Mouse (Mus musculus) liver (tissue): ENCODE measurements around the gene Olah.
"Not testable (repeated sequence)": the region's sequence is repeated elsewhere in the genome, so short reads cannot be mapped to it uniquely, and the experiment has no call there.

Experiments used
- DNase-seq: peaks from one replicate; pipeline ENCODE4 v3.0.0-alpha.2; 2020; ENCODE audit warnings: mixed read lengths

The Olah gene

DNA sequence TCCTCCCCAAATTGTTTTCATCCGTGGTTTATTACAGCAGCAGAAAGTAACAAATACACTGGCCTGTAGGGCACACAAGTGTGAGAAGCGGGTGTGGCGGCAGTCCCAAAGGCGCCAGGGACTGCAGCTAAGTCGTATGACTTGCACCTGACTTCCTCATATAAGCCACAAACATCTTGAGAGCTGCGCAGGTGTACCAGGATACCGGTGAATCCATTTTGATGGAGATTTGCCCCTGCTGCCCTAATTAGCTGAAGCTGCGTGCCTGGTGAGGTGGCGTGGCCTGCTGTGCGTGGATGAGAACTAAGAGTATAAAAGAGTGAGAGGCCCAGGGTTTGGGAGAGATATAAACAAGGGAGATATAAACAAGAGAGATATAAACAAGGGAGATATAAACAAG lies at the start of gene Olah:
Olah (minus strand) TSS at position 101 of the 400 bp plus-strand sequence.
- not testable (repeated sequence) for DNase-seq

DNA sequence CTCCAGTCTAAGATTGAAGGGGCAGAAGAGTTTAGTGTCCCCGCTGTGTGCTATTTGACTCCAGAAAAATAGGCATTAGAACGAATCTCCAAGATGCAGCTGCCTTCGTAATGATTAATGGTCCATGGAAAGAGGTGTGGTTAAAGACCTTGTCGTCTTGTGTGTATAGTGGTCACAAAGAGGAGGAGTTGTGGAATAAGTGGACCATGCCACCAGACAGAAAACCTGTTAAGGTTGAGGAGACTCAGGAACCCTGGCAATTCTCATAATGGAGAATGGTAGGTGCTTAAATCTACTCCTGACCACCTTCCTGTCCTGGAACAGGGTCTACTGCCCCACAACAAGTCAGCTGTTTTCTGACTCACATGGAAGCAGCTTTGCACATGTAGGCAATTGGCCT lies 49.0 kb upstream of the Olah start:
- no peak for DNase-seq

DNA sequence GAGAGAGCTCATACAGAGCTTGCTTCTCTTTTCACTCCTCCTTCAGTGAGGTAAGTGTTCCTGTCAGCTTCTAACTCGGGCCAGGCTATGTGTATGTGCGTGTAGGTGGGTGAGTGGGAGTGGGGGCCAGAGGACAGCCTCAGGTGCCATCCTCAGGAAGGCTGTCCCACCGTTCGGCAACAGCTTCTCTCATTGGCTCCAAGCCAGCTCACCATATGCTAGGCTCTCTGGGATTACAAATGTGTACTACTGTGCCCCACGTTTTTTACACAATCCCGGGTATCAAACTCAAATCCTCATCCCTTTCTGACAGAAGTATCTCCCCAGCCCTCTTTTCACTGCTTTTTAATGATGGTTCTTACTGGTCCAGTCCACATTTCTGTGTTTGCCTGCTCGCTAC lies 47.2 kb upstream of the Olah start:
- no peak for DNase-seq

DNA sequence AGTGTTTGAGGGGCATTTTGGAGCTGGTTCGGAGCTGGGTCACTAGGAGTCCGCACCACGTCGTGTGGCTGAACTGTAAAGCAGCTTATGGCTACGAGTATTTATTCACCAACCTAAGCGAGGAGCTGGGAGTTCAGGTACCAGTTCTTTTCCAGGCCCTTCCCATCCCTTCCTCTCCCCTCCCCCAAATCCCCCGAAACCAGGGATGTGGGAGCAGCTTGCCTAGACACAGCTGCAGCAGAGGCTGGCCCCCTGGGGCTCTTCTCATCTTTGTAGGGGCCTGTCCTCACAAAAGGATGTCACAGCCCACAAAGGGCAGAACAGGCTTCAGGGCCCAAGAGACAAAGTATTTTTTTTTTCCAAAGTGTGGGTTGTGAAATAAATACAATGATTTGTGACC lies 40.9 kb upstream of the Olah start:
- no peak for DNase-seq

DNA sequence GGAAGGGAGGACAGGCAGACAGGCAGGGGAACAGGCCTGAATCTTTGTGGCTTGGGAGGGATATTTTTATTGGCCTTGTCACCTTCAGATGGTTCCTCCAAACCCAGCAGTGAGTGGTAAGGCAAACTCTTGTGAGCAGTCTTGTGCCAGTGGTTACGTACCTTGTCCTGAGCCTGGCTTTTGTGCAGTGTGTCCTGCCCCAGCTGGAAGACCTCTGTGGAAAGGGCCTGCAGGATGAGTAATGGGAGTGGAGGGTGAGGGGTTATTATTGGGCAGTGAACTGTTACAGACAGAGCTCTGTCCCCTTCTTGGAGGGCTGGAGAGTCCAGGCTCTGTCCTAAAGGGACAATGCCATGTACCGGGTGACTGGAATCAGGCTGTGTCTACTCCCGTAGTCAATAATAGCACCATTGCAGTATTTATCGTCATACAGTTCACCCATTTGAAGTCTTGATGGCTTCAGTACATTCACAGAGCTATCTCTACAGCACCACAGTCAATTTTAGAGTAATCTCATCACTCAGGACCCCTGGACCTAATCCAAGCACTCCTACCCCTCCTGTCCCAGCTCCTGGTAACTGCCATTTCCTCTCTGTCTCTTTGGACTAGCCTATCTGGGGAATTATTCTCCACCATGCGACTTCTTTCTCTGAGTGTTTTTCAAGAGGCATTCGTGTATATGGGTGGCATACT lies 38.5 kb upstream of the Olah start:
- no peak for DNase-seq

DNA sequence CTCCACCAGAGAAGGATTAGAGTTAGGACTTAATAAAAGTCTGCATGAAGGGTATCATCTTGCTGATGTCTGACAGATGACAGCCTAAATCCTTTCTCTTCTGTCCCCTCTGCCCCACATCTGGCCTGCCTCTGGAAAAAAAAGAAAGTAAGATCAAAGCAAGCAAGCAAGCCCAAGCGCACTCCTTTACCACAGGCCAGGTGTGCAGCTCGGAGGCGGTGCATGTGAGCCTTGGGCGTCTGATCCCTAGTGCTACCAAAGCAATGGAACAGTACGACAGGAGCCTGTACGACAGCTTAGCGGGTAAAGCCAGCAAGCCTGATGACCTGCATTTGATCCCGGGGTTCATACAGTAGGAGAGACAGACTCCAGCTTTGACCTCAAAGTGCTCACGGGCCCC lies 33.9 kb upstream of the Olah start:
- no peak for DNase-seq

DNA sequence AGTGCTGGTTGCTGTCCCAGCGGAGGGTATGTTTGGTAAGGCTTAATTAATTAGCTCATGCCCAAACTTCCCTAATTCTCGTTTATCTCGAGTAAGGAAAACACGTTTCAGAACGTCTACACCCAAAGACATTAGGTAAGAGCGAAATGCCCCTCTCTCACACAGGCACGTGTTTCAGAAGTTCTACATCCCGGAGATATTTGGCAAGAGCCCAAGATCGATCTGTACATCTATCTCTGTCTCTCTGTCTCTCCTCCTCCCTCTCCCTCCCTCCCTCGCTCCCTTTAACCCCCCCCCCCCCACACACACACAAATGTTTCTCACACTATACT lies 27.5 kb upstream of the Olah start:
- no peak for DNase-seq

DNA sequence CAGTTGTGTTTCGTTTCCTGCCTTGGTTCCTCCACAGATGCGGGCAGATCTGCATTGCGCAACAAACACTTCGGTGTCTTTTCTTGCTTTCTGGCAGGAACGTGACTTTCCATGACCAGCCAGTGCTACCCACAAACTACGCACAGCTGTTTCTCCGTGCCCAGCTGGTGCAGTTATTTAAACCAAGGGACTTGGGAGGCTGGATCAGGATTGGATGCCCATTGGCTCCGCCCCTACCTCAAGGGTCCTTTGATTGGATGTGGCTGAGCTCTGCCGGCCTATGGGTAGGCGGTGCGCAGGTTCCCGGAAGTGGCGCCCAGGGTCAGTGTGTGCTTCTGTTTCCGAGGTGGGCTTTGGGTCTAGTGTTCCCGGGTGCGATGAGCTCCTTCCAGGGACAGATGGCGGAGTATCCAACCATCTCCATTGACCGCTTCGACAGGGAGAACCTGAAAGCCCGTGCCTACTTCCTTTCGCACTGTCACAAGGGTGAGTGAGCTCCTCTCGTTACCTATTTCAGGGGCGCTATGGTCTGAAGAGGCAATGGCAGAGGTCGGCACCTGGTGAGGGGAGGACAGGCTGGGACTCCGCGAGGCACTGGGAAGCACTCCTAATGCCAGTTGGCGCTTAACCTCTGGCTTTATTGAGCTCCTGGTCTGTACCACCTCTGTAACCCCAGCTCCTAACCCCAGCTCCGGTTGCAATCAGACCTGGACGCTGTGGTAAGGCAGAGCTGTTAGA lies 27.0 kb upstream of the Olah start, which contains the start of gene Dclre1c:
Dclre1c (plus strand) TSS at position 291 of the 738 bp plus-strand sequence.
- DNase-seq = peak; percentile 93

DNA sequence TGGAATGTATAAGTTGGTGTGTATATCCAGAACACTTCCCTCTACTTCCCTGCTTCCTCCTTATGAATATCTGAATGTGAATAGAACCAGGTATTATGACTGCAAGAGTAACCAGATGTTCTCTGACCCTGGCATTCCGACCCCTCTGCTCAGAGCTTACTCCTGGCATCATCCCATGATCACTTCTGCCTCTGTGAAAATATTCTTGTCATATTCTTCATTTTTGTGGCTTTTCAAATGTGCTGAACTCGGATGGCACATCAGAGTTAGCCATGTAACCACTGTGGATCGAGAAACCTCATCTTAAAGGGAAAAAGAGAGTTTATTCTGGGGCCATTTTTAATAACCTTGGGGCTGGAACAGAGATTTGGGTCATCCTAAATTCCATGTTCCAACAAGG lies 25.5 kb upstream of the Olah start, which contains the start of gene Meig1:
Meig1 (minus strand) TSS at position 101 of the 400 bp plus-strand sequence.
- no peak for DNase-seq

DNA sequence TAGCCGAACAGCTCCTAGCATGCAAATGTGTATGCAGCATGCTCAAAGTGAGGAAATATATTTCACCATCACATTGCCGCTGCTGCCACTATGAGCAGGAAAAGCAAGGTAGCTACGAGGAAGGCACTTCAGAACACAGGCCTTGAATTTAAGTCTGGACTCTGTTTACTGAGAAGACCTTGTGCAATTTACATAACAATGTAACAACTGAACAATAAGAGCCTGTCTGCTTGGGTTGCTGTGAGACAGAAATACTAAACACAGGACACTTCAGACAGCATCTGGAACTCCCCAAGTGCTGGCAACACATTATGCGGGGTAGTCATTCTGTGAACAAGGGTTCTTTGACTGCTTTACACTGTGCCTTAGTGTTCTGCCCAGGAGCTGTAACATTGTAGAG lies 23.1 kb upstream of the Olah start:
- no peak for DNase-seq

DNA sequence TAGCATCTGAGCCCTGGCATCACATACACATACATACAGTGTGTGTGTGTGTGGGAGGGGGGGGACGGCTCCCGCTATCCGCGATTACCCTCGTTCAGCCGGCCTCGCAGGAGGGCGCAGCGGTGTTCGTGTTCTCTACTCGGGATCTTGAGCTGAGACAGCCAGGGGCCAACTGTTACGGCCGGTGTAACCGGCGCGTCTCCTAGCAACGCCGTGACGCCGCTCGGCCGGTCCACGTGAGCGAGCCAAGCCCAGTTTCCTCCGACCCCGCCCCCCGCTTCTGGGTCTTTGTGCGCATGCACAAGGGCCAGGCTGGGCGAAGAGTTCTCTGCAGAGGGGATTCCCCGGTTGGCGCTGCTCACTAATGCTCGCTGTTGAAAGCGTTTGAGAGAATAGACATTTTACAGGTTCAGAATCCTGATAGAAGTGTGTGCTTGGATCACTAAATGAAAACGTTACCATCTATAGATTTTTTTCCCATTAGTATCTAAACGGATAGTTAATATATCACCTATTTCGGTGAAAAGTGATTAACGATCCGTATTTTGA lies 21.9 kb upstream of the Olah start:
- peak; percentile 93 for DNase-seq

DNA sequence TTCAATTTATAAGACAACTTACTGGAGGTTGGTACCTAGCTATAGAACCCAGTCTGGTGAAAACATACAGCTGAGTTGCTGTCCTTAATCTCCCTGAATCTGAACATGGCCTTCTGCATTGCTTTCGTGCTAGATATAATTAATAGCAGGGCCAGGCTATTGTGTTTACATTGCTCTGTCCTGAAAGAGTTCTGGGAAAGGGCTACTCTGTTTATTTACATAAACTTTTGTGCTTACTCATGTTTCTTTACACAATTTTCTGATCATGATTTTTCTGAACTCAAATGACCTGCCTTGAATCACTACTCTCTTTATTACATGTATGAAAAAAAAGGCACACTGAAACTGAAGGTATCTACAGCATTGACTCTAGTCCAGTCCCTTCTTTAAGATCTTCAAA lies 18.7 kb upstream of the Olah start:
- DNase-seq = no peak

DNA sequence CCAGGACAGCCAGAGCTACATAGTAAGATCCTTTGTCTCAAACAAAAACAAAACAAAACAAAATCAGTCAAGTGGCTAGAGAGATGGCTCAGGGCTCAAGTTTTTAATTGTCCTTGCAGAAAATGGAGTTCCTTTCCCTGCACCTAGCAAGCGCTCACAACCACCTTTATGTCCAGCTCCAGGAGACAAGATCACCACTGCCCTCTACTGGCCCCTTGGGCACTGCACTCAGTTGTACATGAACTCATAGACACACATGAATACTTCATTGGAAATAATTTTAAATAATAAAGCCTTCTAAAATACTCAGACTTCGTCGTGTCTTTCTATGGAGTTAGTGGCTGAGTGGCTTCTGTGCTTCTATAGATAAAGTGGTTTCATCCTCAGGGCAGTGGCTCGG lies 17.2 kb upstream of the Olah start:
- peak; percentile 73 for DNase-seq

DNA sequence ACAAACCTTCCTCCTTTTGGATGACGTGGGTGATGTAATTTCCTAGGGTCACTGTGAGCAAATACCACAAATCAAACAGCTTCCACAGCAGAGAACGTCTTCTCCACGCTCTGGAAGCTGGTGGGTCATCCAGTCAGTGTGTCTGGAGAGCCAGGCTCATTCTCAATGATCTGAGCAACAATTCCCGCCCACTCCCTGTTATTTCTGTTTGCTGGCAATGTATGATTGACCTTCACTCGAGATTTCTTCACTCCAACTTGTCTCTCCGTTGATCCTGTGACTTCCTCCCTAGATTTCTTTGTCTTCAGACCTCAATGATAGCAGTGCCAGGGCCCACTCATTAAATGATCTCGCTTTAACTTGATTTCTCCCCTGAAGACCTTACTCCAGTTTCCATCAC lies 10.7 kb upstream of the Olah start:
- no peak for DNase-seq

DNA sequence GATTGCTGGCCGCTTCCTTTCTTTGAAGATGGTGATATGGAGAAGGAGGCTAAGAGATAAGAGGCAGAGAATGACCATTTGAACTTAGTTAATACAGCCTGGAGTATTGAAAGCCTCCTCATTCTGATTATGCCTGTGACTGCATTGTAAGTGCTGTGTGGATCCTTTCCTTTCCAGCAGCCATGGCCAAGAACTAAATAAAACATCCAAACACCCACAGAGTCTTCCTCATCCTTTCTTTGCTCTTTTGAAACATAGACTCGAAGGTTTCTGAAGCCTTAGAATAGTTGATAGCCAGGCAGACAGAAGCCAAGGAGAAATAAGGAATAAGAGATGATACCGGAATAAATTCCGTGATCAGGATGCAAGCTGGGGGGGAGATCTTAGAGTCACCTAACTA lies 9.0 kb upstream of the Olah start:
- DNase-seq = no peak

DNA sequence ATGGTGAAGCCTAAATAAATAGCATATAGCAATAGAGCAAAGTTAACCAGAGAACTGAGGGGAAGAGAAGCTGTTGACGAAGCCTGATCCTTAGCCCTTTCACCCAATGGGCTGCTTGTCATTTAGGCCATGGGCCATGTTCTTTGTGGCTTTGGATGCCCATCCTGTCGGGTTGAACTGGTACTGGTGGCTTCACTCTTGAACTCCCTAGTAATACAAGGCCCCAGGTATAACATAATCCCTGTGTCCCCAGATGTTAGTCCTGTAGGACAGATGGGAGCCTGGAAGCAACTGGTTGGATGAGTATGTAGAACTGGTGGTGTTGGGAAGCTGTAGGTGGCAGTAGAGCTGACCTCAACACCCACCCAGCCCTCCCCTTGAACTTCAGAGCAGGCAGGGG lies 5.1 kb downstream of the Olah start:
- no peak for DNase-seq

DNA sequence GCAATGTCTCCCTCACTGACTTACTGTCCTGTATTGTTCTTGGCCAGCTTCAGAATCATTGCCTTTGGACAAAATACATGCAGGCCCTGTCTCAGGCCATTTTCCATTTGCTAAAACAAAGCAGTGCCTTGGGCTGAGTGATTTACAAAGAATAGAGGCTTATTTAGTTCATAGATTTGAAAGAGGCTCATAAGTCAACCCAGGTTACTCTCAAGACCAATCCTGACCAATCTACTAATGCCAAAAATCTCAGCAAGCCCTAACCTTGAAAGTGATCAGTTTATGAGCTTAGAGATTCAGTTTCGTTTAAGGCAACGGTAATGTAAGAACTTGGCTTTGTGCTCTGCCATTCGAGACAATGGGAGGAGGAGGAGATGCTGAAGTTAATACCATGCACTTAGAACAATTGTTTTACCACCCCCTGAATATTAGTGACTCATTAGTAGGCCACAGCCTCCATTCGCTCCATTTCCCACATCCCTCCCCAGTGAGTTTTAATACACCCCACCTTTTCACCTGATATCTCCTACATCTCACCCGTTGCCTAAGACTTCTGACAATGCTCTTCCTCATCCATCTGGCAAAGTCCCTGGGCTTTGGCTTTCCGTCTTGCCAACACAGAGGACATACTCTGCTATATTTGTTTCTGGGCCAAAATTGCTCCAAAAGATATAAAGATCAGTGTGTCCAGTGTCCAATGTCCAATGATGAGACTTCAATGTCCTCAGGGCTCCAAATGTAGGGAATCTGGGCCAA lies 9.7 kb downstream of the Olah start:
- DNase-seq = no peak

DNA sequence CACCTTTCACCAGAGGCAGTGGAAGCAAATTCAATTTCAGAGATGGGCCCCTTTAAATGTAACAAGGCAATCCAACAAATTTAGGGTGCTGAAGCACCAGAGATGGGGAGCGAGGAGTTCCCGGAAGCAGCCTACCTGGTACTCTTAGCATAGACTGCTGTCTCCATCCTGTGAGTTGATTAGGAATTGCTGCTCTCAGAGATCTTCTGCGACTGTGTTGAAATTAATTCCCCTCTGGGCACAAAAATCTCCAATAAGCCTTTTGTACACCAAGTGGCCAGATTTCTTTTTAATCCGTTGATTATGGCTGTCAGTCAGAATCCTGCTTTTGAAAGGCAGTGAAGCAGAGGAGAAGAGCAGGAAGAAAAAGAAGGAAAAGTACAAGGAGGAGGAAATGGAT lies 31.9 kb downstream of the Olah start:
- DNase-seq = no peak

DNA sequence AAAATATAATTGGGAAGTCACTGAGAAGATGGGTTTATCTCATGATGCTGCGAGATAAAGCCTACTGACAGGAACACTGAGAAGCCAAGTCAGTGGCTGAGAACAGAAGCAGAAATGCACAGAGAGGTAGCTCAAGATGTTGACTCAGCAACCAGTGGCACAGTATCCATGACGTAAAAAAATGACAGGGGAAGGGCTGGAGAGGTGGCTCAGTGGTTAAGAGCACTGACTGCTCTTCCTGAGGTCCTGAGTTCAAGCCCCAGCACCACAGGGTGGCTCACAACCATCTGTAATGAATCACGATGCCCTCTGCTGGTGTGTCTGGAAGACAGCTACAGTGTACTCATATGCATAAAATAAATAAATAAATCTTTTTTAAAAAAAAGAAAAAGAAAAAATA lies 35.9 kb downstream of the Olah start:
- no peak for DNase-seq

DNA sequence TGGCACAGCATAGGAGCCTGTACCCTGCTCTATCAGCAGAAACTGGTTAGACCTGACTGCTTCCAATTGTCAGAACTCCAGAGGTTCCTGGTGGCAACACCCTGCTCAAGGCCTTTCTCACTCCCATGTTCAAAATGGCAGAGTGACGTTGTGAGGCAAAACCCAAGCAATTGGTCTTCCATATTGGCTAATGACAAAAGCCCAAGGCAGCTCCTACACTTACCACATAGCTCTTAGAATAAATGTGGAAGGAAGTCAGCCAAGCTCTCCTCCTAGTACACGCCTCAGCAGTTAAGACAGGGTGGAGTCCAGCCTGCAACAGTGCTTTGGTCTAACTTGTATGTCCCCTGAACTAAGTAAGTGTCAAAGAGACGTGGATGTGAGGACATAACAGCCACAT lies 39.1 kb downstream of the Olah start:
- no peak for DNase-seq

DNA sequence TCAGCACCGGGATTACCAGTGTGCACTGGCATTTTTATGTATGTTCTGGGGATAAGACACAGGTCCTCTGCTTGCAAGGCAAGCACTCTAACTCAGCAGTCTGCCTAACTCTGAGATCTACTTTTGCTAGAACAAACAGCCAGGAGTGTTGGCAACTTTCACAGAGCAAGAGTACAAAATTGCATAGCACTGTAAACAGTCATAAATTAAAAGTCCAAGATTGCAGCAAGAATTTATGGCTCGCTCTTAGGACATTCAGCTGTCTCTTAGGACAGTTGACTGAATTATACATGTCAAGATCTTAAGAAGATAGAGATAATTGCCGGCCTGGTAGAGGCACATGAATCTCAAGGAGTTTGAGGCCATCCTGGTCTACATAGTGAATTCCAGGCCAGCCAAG lies 40.7 kb downstream of the Olah start:
- DNase-seq = no peak

DNA sequence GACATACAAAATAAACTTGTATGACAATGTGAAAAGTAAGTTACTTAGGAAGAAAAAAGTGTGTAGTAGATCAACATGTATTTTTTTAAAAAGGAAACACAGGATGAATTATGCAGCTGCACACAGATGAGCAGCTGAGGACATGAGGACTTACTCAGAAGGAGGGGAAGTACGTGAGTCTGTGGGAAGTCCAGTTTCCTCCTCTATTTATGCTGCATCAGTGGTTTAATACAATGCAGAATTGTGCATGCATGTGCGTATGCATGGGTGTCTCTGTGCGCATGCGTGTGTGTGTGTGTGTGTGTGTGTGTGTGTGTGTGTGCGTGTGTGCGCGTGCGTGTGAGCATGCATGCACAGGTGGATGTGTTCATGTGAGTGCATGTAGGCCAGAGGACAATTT lies 41.2 kb downstream of the Olah start:
- no peak for DNase-seq

DNA sequence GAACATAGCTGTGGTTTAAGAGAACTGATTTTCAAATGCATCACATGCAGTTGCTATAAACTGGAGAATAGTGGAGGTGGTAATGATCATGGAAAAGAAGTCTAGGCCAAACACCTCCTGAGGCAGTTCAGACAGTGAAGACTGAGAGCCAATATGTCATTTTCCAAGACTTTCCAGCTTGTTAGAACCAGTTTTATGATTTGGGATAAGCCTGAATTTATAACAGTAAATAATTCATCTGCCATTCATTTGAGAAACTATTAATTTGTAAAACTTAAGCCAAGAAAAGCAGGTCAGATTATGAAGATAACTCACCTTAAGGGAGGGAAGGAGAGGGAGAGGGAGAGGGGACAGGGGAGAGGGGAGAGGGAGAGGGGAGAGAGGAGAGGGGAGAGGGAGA lies 43.9 kb downstream of the Olah start:
- no peak for DNase-seq

DNA sequence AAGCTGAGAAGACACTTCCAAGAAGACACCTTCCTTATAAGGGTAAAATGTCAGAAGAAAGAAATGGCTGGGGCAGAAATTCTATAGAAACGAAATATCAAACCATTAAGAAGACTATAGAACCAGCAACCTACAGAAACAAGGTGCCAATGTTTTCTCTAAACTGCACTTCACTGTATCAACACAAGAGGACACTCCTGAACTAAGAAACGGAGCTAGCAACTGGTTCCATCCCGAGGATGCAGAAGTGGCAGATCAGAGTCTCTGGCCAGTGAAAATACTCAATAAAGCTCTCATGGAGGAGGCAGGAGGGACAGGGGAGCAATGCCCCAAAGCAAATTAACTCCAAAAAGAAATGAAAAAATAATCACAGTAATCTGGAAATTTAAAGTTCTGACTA lies 48.1 kb downstream of the Olah start:
- no peak for DNase-seq
